Mouse (Mus musculus): ENCODE results near the gene Pdzd2.

GRCm38 (mm10) chr15:12781729-12782326 is 42.1 kb upstream of the Pdzd2 start:
- TF ChIP-seq CTCF (IDR thresholded peaks at IDR 0.05; ENCODE audit: extremely low read depth, insufficient read length, insufficient replicate concordance, low read depth, low read length) (no peak), POLR2A (IDR thresholded peaks at IDR 0.05; ENCODE audit: low read depth, low read length) (no peak)
